Mouse (Mus musculus) olfactory bulb, adult 2 months (tissue): ENCODE measurements around the gene Rnf113a2.

Experiments used
- CTCF ChIP-seq: fragments of 200-500 bp; IDR thresholded peaks from 2 replicates; pipeline ENCODE4 v1.5.1; 2012; ENCODE audit warnings: low read depth, mild to moderate bottlenecking, low read length, moderate library complexity; ENCODE audit not compliant: insufficient read depth
- POLR2A ChIP-seq: fragments of 200-500 bp; IDR thresholded peaks from 2 replicates; pipeline ENCODE4 v1.6.1; 2012; ENCODE audit warnings: mild to moderate bottlenecking, low read depth, low read length, moderate library complexity; ENCODE audit not compliant: insufficient read depth

GRCm38 (mm10) chr12:84400068-84400467 is 16.9 kb upstream of the Rnf113a2 start:
- TF ChIP-seq POLR2A (no peak), CTCF (no peak)
